Mouse (Mus musculus) intestine, embryonic 14.5 days (tissue): ENCODE measurements around the gene Fat1. TPM values are rescaled to one million over a fixed set of nuclear protein-coding genes. Genes with fewer than 3 reads are reported as not detected.

Experiments used
- ATAC-seq: fragments of 200-750 bp; cut with Nextera tagmentation; replicated peaks from 2 replicates; pipeline ENCODE4 v1.8.0; 2017; ENCODE audit warnings: low read depth, moderate number of reproducible peaks, moderate TSS enrichment, moderate library complexity; ENCODE audit not compliant: low FRiP score, low TSS enrichment
- DNase-seq: peaks from one replicate; pipeline ENCODE4 v3.0.0-alpha.2; 2018; ENCODE audit warnings: low spot score
- H3K27ac ChIP-seq: fragments of 300-500 bp; sonication (generic); 2 replicates; pipeline ENCODE4 v1.5.1; 2014; ENCODE audit warnings: low read depth, mild to moderate bottlenecking, control low read depth
- H3K27me3 ChIP-seq: fragments of 300-500 bp; sonication (generic); replicated peaks from 2 replicates; pipeline ENCODE4 v1.6.1; 2014; ENCODE audit warnings: low read length, control low read depth; ENCODE audit not compliant: control insufficient read depth, insufficient read depth
- H3K36me3 ChIP-seq: fragments of 300-500 bp; sonication (generic); 2 replicates; pipeline ENCODE4 v1.6.1; 2014; ENCODE audit warnings: low read length, control low read depth; ENCODE audit not compliant: control insufficient read depth, insufficient read depth
- H3K4me1 ChIP-seq: fragments of 300-500 bp; sonication (generic); replicated peaks from 2 replicates; pipeline ENCODE4 v1.6.1; 2014; ENCODE audit warnings: low read length, control low read depth, mixed read lengths; ENCODE audit not compliant: control insufficient read depth, insufficient read depth
- H3K4me2 ChIP-seq: fragments of 300-500 bp; sonication (generic); 2 replicates; pipeline ENCODE4 v1.6.1; 2014; ENCODE audit warnings: low read length
- H3K4me3 ChIP-seq: fragments of 300-500 bp; sonication (generic); 2 replicates; pipeline ENCODE4 v1.5.1; 2014; ENCODE audit warnings: low read depth, low read length, control low read depth, mixed read lengths
- H3K9ac ChIP-seq: fragments of 300-500 bp; sonication (generic); 2 replicates; pipeline ENCODE4 v1.6.1; 2014; ENCODE audit warnings: mild to moderate bottlenecking, low read length
- H3K9me3 ChIP-seq: fragments of 300-500 bp; sonication (generic); 2 replicates; pipeline ENCODE4 v1.6.1; 2016; ENCODE audit warnings: low read length, control low read depth; ENCODE audit not compliant: control insufficient read depth
- WGBS: fragments of 180-500 bp; shearing (Covaris S2); extraction: QIAGEN DNeasy Blood & Tissue Kit; methylation state at CpG from one replicate; pipeline ENCODE4 v1.1.7; 2014; 5-methylcytosine and 5-hydroxymethylcytosine counted together
- polyA plus RNA-seq: library from polyadenylated mRNA; unstranded; fragments of >200 nt; fragmentation: Nextera tagmentation; extraction: Ambion mirVana; gene quantifications from 2 replicates; pipeline ENCODE4 v1.2.1, GENCODE M21; 2014

The Fat1 gene
- polyA plus RNA-seq = 29.3 and 29.7 TPM in 2 replicates

GRCm38 (mm10) chr8:44934850-44935497 lies at the start of gene Fat1:
Gene Fat1 (plus strand): TSS chr8:44935447.
- H3K9ac ChIP-seq = peak within 1 kb of the TSS; percentile 63
- H3K4me2 ChIP-seq = peak within 1 kb of the TSS; percentile 69
- under 1% methylated on average over 49 of the region's 49 CpGs for WGBS

GRCm38 (mm10) chr8:44894626-44895025 lies 40.6 kb upstream of the Fat1 start:
- DNase-seq = no peak
- Histone ChIP-seq H3K4me3 (no peak overlapping the region), H3K27ac (no peak overlapping the region), H3K9ac (no peak overlapping the region), H3K36me3 (no peaks in the 10 kb centered on the region), H3K4me1 (no peaks in the 10 kb centered on the region), H3K27me3 (no peaks in the 10 kb centered on the region), H3K9me3 (no peaks in the 10 kb centered on the region), H3K4me2 (no peak overlapping the region)
- WGBS = 66% methylated on average over 6 of the region's 6 CpGs
- no peak for ATAC-seq

More at GRCm38 (mm10) chr8:44934850-44935497, at the start of gene Fat1:
- Histone ChIP-seq H3K9me3 (no peaks in the 10 kb centered on the region), H3K4me1 (peaks cover 11% of the 10 kb centered on the region), H3K4me3 (peak within 1 kb of the TSS; percentile 81), H3K27ac (peak within 1 kb of the TSS; percentile 95), H3K36me3 (no peaks in the 10 kb centered on the region), H3K27me3 (no peaks in the 10 kb centered on the region)
- ATAC-seq (peak; percentile 74), DNase-seq (peak; percentile 97)

- H3K4me2 ChIP-seq = no peak overlapping the region
- ATAC-seq (no peak), DNase-seq (no peak)
- H3K4me3 ChIP-seq = no peak overlapping the region
- H3K27ac ChIP-seq = no peak overlapping the region
- H3K36me3 ChIP-seq = no peaks in the 10 kb centered on the region
- no peak overlapping the region for H3K9ac ChIP-seq
- no peaks in the 10 kb centered on the region for H3K4me1 ChIP-seq
- WGBS = 55% methylated on average over 12 of the region's 12 CpGs
- H3K27me3 ChIP-seq = no peaks in the 10 kb centered on the region
- H3K9me3 ChIP-seq = no peaks in the 10 kb centered on the region
These were observed 35.7 kb upstream of the Fat1 start for GRCm38 (mm10) chr8:44899575-44899991.

DNA sequence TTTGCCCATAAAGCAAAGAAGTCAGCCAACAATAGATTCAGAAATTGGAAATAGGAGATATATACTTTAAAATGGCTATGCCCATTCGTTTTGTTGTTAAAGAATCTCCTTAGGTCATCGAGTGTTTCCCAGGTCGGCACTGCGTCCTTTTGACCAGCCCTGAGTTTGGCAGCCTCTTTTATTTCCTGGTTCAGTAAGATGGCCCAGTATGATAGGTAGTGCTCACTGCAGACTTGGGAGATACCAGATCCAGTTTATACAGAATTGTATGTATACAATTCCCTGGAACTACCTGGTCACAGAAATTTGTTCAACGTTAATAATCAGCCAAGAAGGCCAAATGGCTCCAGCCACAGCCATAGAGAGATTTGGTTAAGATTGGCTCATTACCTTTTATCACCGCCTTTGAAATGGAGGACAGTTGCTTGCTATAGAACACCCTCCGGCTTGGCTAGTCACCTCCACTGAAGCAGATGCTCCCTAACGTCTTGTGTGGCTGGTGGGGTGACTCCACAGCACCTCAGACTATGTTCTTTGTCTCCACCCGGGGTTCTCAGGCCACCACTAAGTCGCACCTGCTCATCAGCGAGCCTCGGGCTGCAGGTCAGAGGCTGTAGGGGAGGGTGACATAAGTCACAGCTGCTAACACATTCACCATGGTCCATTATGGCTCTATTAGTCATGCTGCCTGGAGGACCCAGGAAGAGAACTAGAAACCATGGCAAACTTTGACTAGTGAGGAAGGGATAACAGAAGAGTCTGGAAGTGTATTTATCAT lies 23.9 kb upstream of the Fat1 start:
- no peaks in the 10 kb centered on the region for H3K27me3 ChIP-seq
- H3K4me3 ChIP-seq = no peak overlapping the region
- ATAC-seq = no peak
- 72% methylated on average over 12 of the region's 12 CpGs for WGBS
- no peaks in the 10 kb centered on the region for H3K4me1 ChIP-seq
- no peaks in the 10 kb centered on the region for H3K36me3 ChIP-seq
- H3K27ac ChIP-seq = no peak overlapping the region
- no peak overlapping the region for H3K9ac ChIP-seq
- DNase-seq = no peak
- H3K9me3 ChIP-seq = no peaks in the 10 kb centered on the region
- no peak overlapping the region for H3K4me2 ChIP-seq

GRCm38 (mm10) chr8:44919487-44920082 lies 15.7 kb upstream of the Fat1 start:
- no peaks in the 10 kb centered on the region for H3K9me3 ChIP-seq
- no peaks in the 10 kb centered on the region for H3K4me1 ChIP-seq
- no peak overlapping the region for H3K9ac ChIP-seq
- H3K27me3 ChIP-seq = no peaks in the 10 kb centered on the region
- no peak for ATAC-seq
- no peak overlapping the region for H3K27ac ChIP-seq
- H3K4me3 ChIP-seq = no peak overlapping the region
- WGBS = 91% methylated on average over 12 of the region's 12 CpGs
- H3K36me3 ChIP-seq = no peaks in the 10 kb centered on the region
- no peak overlapping the region for H3K4me2 ChIP-seq
- no peak for DNase-seq

DNA sequence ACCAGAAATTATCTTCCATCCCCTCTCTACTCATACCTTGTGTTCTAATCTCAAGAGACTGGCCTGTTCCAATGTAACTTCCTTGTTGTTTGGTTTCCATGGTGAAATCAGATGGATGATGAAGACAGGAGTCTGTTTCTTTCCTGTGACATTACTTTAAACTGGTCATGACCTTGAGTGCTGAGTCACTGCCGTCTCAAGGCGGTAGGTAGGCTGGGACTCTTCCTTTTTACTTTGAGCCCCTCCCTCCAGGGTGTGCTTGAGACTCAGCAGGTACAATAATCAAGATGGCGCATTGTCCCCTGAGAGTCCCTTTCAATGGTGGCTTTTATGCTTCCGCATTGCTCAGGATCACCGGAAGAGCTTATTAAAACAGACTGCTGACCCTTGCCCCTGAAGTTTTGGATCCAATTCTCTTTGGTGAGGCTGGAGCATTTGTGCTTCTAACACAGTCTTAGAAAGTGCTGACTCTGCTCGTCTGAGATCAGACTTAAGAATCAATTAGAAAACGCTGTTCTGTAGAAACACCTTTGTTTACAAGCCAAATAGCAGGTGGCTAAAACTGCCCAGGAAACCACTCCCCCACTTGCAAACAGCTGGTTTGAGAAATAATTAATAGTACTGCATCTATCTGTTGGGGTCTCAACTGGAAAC lies 14.7 kb upstream of the Fat1 start:
- H3K27ac ChIP-seq = no peak overlapping the region
- ATAC-seq (no peak), DNase-seq (no peak)
- H3K9ac ChIP-seq = no peak overlapping the region
- no peak overlapping the region for H3K4me2 ChIP-seq
- no peaks in the 10 kb centered on the region for H3K36me3 ChIP-seq
- WGBS = 59% methylated on average over 7 of the region's 7 CpGs
- no peak overlapping the region for H3K4me3 ChIP-seq
- no peaks in the 10 kb centered on the region for H3K27me3 ChIP-seq
- no peaks in the 10 kb centered on the region for H3K4me1 ChIP-seq
- H3K9me3 ChIP-seq = no peaks in the 10 kb centered on the region

GRCm38 (mm10) chr8:44924995-44925394 lies 10.3 kb upstream of the Fat1 start:
- WGBS = 89% methylated on average over 5 of the region's 5 CpGs

GRCm38 (mm10) chr8:44930058-44930457 lies 5.2 kb upstream of the Fat1 start:
- Histone ChIP-seq H3K9me3 (peaks cover 4% of the 10 kb centered on the region; the same call in 1 of the 2 replicates), H3K4me3 (no peak overlapping the region), H3K4me2 (no peak overlapping the region), H3K9ac (no peak overlapping the region), H3K36me3 (no peaks in the 10 kb centered on the region), H3K27me3 (no peaks in the 10 kb centered on the region), H3K27ac (no peak overlapping the region), H3K4me1 (peaks cover 5% of the 10 kb centered on the region; the same call in 1 of the 2 replicates)
- DNase-seq (no peak), ATAC-seq (no peak)
- WGBS = 92% methylated on average over 3 of the region's 3 CpGs

More at GRCm38 (mm10) chr8:44924995-44925394, 10.3 kb upstream of the Fat1 start:
- Histone ChIP-seq H3K4me1 (no peaks in the 10 kb centered on the region), H3K9me3 (peaks cover 4% of the 10 kb centered on the region; the same call in 1 of the 2 replicates), H3K27ac (no peak overlapping the region), H3K27me3 (no peaks in the 10 kb centered on the region), H3K9ac (no peak overlapping the region), H3K36me3 (no peaks in the 10 kb centered on the region), H3K4me2 (no peak overlapping the region), H3K4me3 (no peak overlapping the region)
- DNase-seq (no peak), ATAC-seq (no peak)
